Mouse (Mus musculus) lung, embryonic 15.5 days (tissue): Measurements from ENCODE around the gene Lrp10. TPM values are rescaled to one million over a fixed set of nuclear protein-coding genes. Genes with fewer than 3 reads are reported as not detected.

ENCODE experiments used
- ATAC-seq: fragments of 200-750 bp; cut with Nextera tagmentation; 2 replicates; pipeline ENCODE4 v1.8.0; 2017; ENCODE audit warnings: moderate number of reproducible peaks, borderline replicate concordance; ENCODE audit not compliant: low FRiP score, low TSS enrichment; ENCODE audit errors: extremely low read depth
- H3K27ac ChIP-seq: fragments of 300-500 bp; sonication (generic); 2 replicates; pipeline ENCODE4 v1.5.1; 2015; ENCODE audit warnings: moderate library complexity, mild to moderate bottlenecking, inconsistent platforms
- H3K27me3 ChIP-seq: fragments of 300-500 bp; sonication (generic); 2 replicates; pipeline ENCODE4 v1.6.1; 2015; ENCODE audit warnings: inconsistent platforms
- H3K36me3 ChIP-seq: fragments of 300-500 bp; sonication (generic); 2 replicates; pipeline ENCODE4 v1.6.1; 2015; ENCODE audit warnings: inconsistent platforms
- H3K4me1 ChIP-seq: fragments of 300-500 bp; sonication (generic); 2 replicates; pipeline ENCODE4 v1.6.1; 2015; ENCODE audit warnings: inconsistent platforms
- H3K4me2 ChIP-seq: fragments of 300-500 bp; sonication (generic); 2 replicates; pipeline ENCODE4 v1.6.1; 2015; ENCODE audit warnings: inconsistent platforms, mild to moderate bottlenecking, moderate library complexity
- H3K4me3 ChIP-seq: fragments of 300-500 bp; sonication (generic); 2 replicates; pipeline ENCODE4 v1.5.1; 2015; ENCODE audit warnings: mild to moderate bottlenecking, inconsistent platforms
- H3K9ac ChIP-seq: fragments of 300-500 bp; sonication (generic); 2 replicates; pipeline ENCODE4 v1.6.1; 2015; ENCODE audit warnings: inconsistent platforms
- H3K9me3 ChIP-seq: fragments of 300-500 bp; sonication (generic); 2 replicates; pipeline ENCODE4 v1.6.1; 2016; ENCODE audit warnings: inconsistent platforms
- WGBS: fragments of 180-500 bp; shearing (Covaris S2); methylation state at CpG from one replicate; pipeline ENCODE4 v1.1.7; 2015; 5-methylcytosine and 5-hydroxymethylcytosine counted together
- polyA plus RNA-seq: library from polyadenylated mRNA; unstranded; fragments of >200 nt; fragmentation: Nextera tagmentation; extraction: Ambion mirVana; gene quantifications from 2 replicates; pipeline ENCODE4 v1.2.1, GENCODE M21; 2015

The Lrp10 gene
- polyA plus RNA-seq, 1 experiment from 2014 or later = 57.5 TPM

DNA sequence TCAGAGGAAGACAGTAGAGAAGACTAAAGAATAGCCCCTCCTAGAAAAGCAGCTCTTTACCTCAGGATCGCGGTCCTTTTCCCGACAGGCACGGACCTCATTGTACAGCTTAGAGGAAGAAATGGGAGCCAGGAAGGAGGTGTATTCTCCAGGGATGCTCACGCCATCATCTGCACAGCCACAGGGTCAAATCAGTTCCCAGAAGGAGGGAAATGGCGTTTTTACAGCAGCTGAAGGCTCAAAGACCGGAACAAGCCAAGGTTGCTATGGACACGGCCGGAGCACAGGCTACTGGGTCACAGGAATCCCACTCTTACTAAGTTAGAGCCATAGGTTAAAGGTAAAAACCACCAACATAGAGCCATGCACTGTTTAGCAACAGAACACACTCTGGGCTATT, 45.8 kb downstream of the Lrp10 start:
- Histone ChIP-seq H3K4me3 (no peak overlapping the region), H3K9me3 (no peaks in the 10 kb centered on the region), H3K27me3 (no peaks in the 10 kb centered on the region), H3K4me1 (no peaks in the 10 kb centered on the region), H3K4me2 (no peak overlapping the region), H3K36me3 (peaks cover 83% of the 10 kb centered on the region), H3K27ac (no peak overlapping the region), H3K9ac (no peak overlapping the region)
- no peak for ATAC-seq
- WGBS = 92% methylated on average over 9 of the region's 9 CpGs

DNA sequence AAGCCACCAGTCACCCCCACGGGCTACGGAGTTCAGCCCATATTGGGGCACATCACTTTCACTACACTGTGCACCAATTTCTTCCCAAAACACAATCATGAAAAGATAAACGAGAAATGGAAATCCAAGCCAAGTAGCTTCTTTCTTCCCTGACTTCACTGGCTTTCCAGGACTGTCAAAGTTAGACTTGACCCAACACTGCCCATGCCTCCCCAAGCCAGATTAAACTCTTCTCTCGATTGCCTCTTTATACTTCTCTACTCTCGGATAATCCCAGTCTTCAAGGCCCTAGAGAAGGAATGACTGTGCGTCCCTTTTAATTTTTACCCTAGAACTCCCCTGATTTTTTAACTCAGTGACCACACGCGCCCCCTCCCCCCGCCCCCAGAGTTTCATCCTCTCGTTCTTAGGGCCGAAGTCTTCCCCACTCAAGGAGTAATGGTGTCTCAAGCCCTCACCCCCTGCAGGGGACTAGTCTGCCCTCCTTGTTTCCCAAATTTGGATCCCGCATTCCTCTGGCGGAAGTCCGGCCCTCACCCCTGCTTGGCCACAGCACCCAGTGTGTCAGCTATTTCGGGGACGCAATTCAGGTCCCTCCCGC, 52.9 kb downstream of the Lrp10 start:
- Histone ChIP-seq H3K9ac (peak overlapping the region; percentile 65), H3K36me3 (peaks cover 35% of the 10 kb centered on the region), H3K4me2 (peak overlapping the region; percentile 70), H3K27ac (peak overlapping the region; percentile 37), H3K27me3 (no peaks in the 10 kb centered on the region), H3K9me3 (no peaks in the 10 kb centered on the region), H3K4me3 (peak overlapping the region; percentile 69), H3K4me1 (peaks cover 21% of the 10 kb centered on the region)
- peak; percentile 57 for ATAC-seq
- WGBS = 4% methylated on average over 17 of the region's 17 CpGs

Other genes starting within 250 kb of the Lrp10 start
- gene Dad1, start 210.0 kb upstream of the Lrp10 start, polyA plus RNA-seq = 398 and 402 TPM in 2 replicates
- 49.6 and 52.2 TPM in 2 replicates for gene Abhd4, start 209.9 kb upstream of the Lrp10 start, polyA plus RNA-seq
- gene Olfr49, start 179.2 kb upstream of the Lrp10 start, polyA plus RNA-seq = not detected in 2 replicates
- 38.3 and 41.6 TPM in 2 replicates for gene Oxa1l, start 103.3 kb upstream of the Lrp10 start, polyA plus RNA-seq
- gene Slc7a7, start 46.4 kb upstream of the Lrp10 start, polyA plus RNA-seq = 10.7 and 11.9 TPM in 2 replicates
- gene Mrpl52, start 37.2 kb upstream of the Lrp10 start, polyA plus RNA-seq = 268 and 271 TPM in 2 replicates
- 180 and 182 TPM in 2 replicates for gene Mmp14, start 32.5 kb upstream of the Lrp10 start, polyA plus RNA-seq
- gene Rem2, start 12.0 kb downstream of the Lrp10 start, polyA plus RNA-seq = 14.6 and 16.2 TPM in 2 replicates
- gene Prmt5, start 53.4 kb downstream of the Lrp10 start, polyA plus RNA-seq = 83.6 and 87.0 TPM in 2 replicates
- 58.1 and 68.7 TPM in 2 replicates for gene Haus4, start 90.5 kb downstream of the Lrp10 start, polyA plus RNA-seq
- 49.0 and 52.8 TPM in 2 replicates for gene Ajuba, start 113.4 kb downstream of the Lrp10 start, polyA plus RNA-seq
- gene 4931414P19Rik, start 141.9 kb downstream of the Lrp10 start, polyA plus RNA-seq = 8.6 and 8.8 TPM in 2 replicates
- gene Psmb5, start 153.9 kb downstream of the Lrp10 start, polyA plus RNA-seq = 378 and 407 TPM in 2 replicates
- gene Psmb11, start 157.3 kb downstream of the Lrp10 start, polyA plus RNA-seq = 0.94 and 4.7 TPM in 2 replicates
- gene Gm17606, start 176.8 kb downstream of the Lrp10 start, polyA plus RNA-seq = not detected in 2 replicates
- gene Cdh24, start 177.2 kb downstream of the Lrp10 start, polyA plus RNA-seq = 4.0 and 4.2 TPM in 2 replicates
- gene 1700123O20Rik, start 222.1 kb downstream of the Lrp10 start, polyA plus RNA-seq = 74.0 and 77.9 TPM in 2 replicates
- gene Acin1, start 222.8 kb downstream of the Lrp10 start, polyA plus RNA-seq = 119 and 122 TPM in 2 replicates
- gene Gm29776, start 234.7 kb downstream of the Lrp10 start, polyA plus RNA-seq = 0.11 and 0.20 TPM in 2 replicates
- gene Cebpe, start 248.0 kb downstream of the Lrp10 start, polyA plus RNA-seq = not detected in 2 replicates